Mouse (Mus musculus) testis, postnatal 10 days (tissue): ENCODE data around the gene Coro1c.
A peak's percentile ranks its signal among the peaks of the same experiment; 100 is the strongest.

Experiments
- DNase-seq: peaks from one replicate; pipeline ENCODE4 v3.0.0; 2021; ENCODE audit warnings: low spot score

Gene Coro1c

DNA sequence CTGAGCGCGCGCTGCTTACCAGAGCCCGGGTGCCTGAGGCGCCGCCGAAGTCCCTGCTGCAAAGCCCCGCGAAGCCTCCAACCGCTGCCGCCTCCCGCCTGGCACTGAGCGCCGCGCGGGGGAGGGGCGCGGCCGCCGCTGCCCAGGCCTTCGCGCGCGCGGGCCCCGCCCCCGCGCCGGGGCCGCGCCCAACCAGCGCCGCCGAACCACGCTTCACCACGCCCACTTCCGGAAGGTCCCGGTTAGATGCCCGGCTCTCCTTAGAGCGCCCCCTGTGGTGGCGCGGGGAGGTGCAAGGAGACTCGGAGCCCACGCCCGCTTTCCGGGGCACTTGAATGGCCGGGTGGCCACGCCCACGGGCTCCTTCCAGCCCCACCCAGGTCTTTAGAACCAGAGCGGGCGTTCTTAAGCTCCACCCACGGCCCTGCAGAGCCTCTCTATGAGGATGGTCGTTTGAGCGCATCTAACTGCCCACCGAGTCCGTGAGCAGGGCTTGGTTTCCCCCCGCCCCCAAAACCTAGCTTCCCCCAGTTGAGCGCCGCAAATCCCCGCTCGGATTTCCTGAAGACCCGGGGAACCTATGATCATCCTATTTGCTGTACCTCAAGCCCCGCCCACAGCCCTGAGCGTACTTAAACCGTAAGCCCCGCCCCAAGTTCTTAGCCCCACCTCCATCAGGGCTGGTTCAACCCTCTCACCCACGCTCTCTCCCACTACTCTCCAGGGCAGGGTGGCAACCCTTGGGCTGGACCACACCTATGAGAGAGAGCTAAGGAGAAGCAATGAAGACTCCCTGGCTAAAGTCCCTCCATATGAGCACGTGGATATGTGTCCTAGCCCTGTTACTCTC lies at the start of gene Coro1c:
Coro1c (minus strand) TSS at position 167 of the 850 bp plus-strand sequence.
- peak; percentile 100 for DNase-seq

DNA sequence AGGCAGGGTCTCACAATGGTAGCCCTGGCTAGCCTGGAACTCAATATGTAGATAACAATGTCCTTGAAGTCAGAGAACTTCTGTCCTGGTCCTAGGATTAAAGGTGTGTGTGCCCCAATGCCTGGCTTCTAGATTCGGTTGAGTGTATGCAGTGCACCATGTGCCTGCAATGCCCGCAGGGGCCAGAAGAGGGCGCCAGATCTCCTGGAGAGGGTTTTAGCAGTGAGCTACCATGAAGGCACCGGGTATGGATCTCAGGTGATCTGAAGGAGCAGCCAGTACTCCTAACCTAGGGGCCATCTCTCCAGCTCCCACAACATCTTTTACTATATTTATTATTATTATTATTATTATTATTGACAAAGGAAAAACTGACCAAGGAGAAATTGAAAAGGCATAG lies 48.0 kb upstream of the Coro1c start:
- peak; percentile 98 for DNase-seq

DNA sequence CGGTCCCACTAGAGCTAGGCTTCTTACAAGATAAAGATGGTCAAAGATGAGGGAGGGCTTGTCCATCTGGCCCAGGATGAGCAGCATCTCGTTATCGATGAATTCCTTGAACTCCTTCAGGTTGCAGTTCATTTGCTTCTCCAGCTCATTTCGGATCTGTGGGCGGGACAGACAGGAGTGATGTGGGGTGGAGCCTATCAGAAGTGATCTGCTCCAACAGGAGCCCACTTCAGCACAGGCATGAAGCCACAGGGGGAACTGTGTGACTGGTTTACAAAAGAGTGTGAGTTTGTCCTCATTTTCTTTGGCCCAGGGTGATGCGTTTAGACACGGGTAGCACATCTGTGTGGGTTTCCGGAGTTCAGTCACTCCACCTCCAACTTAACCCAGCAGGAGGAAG lies 47.1 kb upstream of the Coro1c start:
- DNase-seq: no peak

DNA sequence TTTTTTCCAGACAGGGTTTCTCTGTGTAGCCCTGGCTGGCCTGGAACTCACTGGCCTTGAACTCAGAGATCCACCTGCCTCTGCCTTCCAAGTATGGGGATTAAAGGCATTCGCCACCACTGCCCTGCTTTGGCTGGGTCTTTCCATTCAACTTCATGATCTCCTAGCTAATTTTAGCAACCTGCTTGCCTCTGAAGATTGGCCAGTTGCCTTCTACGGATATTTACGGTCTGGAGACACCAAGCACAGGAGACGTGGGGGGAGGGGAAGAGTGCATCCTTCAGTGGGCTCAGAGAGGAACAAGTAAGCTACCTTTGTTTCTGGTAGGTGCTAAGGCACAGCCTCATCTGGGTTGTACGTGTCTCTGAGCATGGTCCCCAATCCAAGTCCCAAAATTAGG lies 46.7 kb upstream of the Coro1c start:
- no peak for DNase-seq

DNA sequence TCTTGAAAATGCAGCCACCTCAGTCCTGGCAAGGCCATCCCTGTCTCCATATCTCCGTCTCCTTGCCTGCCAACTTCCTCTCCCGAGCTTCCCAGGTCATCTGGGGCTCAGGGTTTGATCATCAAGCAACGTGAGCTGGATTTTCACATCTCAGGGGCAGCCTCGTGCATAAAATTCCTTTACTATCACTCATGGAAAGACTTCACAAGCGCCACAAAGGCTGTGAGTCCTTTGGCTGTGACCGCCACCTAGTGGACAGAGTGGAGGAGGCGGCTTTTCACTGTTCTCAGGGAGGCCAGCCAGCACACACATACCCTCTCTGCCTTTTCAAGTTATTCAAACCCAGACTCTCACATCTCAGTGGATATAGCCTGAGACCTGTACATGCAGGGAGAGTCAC lies 45.9 kb upstream of the Coro1c start:
- peak; percentile 93 for DNase-seq

DNA sequence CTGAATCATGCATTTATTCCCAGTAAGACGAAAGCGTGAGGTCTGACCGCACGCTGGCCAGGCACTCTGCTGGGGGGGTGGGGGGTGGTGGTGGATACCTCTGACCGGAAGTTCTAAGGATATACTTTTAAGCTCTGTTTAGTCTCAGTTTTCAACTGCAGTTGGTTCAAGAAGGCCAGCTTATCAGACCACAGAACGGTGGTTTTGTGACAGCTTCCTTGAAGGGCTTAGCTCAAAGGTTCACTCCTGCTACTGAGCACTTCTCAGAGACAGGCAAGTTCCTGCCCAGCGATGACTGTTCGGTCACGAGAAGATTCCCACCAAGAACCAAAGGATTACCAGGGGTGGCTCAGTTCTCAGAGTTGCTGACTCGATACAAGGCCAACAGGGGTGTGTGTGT lies 44.0 kb upstream of the Coro1c start:
- DNase-seq: no peak

DNA sequence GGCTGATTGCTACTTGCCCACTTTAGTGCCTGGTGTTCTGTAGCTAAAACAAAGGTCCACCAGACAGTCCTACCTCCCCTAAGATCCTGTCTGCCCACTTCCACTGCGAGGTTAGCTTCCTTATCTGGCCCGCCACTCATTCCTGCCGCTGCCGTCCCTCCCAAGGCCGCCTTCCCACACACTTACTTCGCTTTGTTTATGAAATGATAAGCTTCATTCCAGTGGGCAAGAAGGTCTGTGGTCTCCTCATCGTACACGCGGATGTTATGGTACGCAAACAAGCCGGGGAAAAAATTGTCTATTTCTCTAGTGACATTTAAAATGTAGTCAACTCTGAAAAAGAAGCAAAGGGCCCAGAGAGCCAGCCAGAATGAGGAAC lies 43.1 kb upstream of the Coro1c start:
- DNase-seq: no peak

DNA sequence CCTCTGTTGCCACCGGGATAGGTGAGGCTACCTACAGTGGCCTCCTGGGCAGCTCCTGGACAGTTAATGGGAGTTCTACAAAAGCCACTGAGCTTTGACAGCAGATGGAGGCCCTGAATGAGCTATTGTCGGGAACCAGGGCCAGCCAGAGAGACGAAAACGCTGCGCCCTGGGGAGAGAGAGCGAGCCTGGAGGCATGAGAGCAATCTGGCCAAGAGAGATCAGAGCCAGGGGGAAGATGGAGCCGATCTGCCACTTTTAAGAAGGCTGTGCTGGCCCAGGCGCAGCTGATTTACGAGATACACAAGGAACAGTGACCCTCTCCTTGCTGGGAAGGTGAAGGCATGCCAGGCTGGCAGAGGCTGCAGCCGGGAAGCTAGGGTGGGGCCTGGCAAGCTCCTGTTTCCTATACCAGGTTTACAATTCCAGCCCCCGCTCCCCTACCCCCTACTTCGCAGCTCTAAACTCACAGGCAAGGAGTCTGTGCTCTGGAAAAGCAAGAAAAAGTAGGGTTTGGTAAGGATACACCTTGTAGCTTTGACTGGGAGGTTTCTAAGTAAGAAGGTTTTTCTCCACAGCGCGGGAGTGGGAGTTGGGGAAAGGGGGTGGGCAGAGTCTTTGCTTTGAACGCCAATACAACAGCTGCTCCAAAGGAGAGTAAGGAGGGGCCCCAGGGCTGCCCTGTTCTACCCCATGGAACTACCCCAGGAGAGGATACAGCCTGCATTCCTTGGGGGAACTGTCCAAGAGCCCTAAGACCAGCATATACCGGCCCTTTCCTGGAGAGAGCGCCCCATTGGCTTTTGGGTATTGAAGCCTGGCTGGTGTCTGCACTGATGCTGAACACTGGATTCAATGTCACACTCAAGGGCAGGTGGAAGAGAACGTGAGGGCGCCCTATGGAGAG lies 42.5 kb upstream of the Coro1c start:
- DNase-seq: no peak

DNA sequence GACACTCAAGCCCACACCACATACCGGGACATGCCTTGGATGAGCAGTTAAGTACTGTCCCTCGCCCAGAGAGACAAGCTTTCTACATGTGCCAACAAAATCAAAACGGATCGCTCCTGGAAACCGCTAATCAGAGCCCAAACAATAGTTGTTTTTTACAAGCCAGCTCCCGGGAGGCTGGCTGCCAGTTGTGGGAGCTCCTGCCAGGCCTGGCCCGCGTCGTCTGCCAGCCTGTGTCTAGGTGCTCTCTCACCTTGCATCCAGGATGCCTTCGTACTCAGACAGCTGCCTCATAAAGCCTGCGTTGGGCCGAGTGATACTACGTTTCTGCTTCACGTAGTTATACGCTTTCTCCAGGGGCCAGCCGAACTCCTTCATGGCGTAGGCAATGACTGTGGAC lies 41.6 kb upstream of the Coro1c start:
- no peak for DNase-seq

DNA sequence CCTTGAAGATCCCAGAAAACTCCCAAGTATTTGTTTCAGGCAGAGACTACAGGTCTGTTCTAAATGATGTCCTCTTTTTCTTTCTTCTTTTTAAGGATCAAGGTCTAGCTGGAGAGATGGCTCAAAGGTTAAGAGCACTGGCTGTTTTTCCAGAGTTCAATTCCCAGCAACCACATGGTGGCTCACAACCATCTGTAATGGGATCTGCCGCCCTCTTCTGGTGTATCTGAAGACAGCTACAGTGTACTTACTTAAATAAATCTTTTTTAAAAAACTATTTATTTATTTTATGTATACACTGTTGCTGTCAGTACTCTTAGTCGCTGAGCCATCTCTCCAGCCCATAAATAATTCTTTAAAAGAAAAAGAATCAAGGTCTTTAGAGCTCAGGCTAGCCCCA lies 38.7 kb upstream of the Coro1c start:
- no peak for DNase-seq

DNA sequence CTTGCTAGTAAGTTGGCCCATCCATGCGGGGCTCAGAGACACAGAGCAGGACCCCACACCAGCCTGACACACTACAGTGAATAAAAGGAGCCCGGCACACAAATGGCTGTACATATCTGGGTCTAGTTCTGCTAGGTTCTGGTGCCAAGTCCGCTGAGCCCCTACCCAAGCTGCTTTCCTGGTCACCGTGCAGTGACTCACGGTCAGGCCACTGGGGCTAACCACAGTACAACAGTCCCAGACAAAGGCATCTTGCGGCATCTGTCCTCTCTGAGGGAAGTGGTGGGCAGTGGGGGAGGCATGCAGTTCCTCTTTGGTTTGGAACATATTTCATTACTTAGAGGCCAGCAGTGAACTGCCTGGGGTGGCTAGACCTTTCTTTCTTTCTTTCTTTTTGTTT lies 36.6 kb upstream of the Coro1c start:
- DNase-seq: no peak

DNA sequence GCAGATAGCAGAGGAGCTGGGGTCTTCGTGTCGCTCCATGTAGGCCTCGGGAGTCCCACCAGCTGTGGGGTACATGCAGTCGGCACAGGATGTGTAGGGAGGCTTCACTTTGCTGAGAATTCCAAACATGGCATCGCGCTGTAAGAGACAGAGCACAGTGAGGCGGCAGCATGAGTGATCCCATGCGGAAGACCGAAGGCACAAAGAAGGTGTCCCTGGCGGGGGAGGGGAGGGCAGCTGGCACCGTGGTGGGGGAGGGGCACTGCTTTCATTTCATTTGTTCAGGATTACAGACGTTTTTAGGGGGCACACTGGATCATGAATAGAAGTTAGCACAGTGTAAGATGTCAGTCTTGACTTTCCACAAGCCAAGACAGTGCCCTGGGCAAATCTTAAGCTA lies 34.8 kb upstream of the Coro1c start:
- peak; percentile 67 for DNase-seq

DNA sequence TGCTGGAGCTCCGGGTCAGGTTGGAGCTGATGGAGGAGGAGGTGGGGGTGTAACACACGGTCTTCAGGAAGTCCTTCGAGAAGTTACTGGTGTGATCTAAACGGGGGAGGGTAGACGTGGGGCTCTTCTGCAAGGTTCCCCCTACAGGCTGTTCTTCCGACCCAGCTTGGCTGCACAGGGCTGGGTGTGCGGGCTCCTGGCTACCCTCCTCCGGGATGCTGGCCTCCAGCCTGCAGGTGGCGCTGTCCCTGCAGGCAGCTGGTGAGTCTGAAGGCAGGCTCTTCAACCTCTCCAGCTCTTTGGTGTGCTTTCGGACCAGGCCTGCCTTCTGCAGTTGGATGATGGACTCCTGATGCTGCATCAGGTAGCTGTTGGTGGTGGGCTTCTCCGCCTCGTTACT lies 34.0 kb upstream of the Coro1c start:
- peak; percentile 77 for DNase-seq

DNA sequence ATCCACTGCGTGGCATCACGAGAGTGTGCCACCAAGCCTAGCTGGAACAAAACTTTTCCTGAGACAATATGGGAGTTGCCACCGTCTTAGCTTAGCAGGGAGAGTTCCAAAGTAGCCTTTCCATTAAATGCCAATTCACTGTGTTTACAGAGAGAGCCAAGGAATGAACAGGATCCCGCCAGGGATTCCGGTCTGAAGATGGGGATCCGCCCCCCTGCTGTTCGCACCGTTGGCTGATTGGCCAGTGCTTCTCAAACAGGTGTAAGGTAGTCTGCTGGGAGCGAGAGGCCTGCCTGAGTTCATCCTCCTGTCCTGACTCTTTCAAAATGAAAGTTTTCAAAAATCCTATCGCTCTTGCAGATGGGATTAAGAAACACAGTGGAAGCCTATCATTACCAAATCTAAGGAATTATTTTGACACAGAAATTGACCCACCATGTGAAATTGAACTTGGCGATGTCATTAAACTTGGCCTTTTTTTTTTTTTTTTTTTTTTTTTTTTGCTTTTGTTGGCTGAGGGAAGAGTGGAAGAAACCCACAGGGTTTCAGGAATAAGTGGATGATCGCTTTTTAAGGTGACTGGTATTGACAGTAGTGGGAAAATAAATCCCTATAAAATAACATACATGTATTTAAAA lies 30.8 kb upstream of the Coro1c start:
- peak; percentile 41 for DNase-seq

DNA sequence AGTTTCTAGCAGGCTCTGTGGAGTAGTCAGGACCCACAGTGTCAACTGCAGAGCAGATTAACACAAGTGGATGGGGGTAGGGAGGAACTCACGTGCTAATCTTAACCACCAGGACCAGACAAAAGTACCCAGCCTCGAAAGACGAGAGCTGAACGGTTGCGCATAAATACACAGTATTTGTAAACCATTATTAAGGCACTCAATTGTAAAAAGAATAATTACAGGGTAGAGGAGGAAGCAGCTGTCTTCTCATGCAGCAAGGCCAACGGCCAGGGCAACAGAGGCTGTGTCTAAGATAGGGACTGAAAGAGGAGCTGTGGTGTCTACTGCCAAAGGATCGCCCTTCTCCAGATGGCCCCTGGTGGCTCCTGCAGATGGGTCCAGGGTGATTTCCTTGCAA lies 29.1 kb upstream of the Coro1c start:
- DNase-seq: peak; percentile 45

DNA sequence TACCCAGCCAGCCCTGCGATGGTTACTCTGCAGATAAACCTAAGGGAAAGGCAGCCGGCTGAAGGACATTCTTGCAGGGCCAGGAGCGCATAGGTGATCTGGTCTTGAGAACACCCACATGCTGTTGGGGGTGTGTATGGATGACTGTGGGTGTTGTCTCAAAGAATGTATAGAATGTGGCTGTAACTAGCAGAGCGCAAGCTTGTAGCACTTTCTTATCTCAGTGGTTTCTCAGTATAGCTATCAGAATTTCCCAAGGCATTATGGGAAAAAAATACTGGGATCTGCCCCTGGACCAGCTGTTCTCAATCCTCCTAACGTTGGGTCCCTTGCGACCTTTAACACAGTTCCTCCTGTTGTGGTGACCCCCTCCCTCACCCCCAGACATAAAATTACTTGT lies 25.3 kb upstream of the Coro1c start:
- no peak for DNase-seq

DNA sequence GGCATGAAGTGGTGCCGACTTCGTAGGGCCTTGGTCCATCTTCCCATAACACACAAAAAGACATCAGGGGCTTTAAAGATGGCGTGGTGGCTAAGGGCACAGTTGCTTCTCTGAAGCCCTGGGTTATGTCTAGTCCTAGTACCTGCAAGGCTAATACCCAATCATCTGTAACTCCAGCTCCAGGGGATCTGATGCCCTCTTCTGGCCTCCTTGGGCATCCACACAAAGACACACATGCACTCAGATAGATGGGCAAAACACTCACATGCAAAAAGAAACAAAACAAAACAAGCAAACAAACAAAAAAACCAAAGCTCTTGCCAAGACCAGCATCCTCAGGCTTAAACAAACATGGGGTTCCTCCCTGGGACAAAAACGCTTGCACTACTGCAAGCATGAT lies 24.9 kb upstream of the Coro1c start:
- DNase-seq: no peak

DNA sequence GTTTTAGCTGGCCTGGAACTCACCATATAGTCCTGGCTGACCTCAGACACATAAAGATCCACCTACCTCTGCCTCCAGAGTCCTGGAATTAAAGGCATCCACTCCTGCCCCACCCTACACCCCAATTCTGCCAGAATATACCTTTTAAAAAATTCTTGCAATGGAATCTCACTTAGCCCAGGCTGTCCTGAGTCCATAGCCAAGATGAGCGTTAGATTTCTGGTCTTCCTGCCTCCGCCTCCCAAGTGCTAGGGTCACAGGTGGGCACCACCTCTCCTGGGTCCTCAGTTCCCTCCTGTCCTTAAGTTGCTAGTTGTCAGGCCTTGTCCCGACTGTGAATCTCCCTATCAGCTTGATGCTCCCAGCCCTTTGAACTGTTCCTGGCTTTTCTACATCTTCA lies 23.8 kb upstream of the Coro1c start:
- DNase-seq: no peak

DNA sequence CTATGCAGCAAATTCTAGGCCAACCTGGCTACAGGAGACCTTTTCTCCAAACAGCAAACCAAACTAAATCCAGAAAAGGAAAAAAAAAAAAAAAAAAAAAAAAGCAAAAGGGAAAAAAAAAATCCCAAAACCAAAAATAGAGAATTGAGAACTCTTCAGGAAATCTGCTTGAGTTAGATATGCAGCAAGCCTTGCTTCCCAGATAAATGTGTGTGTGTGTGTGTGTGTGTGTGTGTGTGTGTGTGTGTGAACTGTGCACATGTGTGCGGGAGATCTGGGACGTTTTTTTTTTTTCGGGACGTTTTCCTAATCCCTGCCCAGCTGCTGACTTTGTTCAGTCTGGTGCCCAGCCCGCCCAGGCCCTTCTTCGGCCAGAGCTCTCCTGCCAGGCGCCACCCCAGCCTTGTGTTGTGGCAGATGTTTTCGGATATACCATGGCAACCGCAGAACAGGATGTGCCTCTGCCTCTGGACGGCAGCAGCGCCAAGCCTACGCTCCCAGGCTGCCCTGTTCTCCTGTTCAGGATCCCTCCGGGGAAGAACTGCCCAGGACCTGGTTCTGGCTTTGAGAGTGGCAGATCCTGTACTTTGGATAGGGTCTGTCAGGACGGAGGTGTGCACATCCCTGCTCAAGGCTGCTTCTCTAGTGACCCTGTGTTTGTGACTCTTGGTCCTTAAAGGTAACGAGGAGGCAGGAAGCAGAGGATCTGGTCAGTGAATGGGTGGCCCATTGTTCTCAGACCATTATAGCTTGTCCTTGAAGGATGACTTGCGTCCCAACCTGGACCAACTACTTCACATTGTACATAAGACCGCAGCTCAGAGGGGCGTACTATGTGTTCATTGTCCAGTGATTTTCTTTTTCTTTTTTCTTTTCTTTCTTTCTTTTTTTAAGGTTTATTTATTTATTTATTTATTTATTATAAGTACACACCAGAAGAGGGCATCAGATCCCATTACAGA lies 22.4 kb upstream of the Coro1c start:
- no peak for DNase-seq

DNA sequence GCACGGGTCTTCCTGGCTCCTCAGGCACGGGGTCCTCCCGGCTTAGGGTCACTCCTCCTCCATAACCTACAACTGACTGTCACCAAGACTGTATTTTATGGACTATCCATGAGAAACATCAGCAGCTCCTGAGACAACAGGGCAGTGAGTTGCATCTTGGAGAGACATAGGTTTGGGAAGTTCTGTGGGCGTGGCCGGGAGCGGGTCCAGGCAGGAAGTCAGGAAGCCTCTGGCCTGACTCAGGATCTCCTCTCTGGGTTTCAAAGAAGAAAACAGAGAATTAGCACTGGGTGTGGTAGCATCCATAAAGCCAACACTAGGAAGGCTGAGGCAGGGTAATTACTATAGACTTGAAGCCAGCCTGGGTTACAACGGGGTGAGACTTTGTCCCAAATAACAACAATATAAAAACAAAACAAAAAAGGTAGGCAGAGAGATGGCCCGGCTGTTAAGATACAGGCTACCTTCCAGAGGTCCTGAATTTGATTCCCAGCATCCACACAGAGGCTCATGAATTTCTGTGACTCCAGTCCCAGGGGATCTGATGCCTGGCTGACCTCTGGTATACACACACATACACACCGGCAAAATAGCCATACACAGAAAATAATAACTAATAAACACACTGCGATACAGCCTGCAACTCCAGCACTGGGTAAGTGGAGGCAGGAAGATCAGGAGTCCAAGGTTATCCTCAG lies 21.5 kb upstream of the Coro1c start:
- no peak for DNase-seq

DNA sequence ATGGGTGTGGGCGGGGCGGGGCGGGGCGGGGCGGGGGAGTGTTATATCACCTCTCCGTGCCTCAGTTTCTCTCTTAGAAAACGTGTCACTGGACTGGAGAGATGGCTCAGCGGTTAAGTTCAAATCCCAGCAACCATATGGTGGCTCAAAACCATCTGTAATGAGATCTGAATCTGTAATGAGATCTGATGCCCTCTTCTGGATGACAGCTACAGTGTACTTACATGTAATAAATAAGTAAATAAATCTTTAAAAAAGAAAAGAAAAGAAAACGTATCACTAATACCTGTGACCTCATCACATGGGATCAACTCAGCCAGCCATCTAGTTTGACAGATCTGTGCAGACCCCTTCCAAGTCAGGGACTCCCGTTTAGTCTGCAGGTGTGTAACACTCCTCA lies 21.0 kb upstream of the Coro1c start:
- no peak for DNase-seq
